Mouse (Mus musculus) testis, adult 2 months (tissue): ENCODE data around the gene Plpp7. TPM values are rescaled to one million over a fixed set of nuclear protein-coding genes. Genes with fewer than 3 reads are reported as not detected.

Source experiments
- H3K27ac ChIP-seq: fragments of 200-500 bp; 2 replicates; pipeline ENCODE4 v1.5.1; 2012; ENCODE audit warnings: low read depth, low read length; ENCODE audit not compliant: control insufficient read depth, insufficient read depth
- H3K27me3 ChIP-seq: fragments of 200-500 bp; 2 replicates; pipeline ENCODE4 v1.6.1; 2012; ENCODE audit warnings: mild to moderate bottlenecking, low read length, moderate library complexity; ENCODE audit not compliant: control insufficient read depth, insufficient read depth
- H3K36me3 ChIP-seq: fragments of 200-500 bp; 2 replicates; pipeline ENCODE4 v1.6.1; 2012; ENCODE audit warnings: mild to moderate bottlenecking, low read length; ENCODE audit not compliant: control insufficient read depth, insufficient read depth
- H3K4me1 ChIP-seq: fragments of 200-500 bp; 2 replicates; pipeline ENCODE4 v1.6.1; 2012; ENCODE audit warnings: low read length; ENCODE audit not compliant: control insufficient read depth, insufficient read depth
- H3K4me3 ChIP-seq: fragments of 200-500 bp; 2 replicates; pipeline ENCODE4 v1.5.1; 2012; ENCODE audit warnings: low read depth, mild to moderate bottlenecking, low read length, moderate library complexity, mixed read lengths; ENCODE audit not compliant: control insufficient read depth
- CTCF ChIP-seq: fragments of 200-500 bp; IDR thresholded peaks from 2 replicates; pipeline ENCODE4 v1.5.1; 2012; ENCODE audit warnings: low read depth, mild to moderate bottlenecking, inconsistent platforms, low read length, moderate library complexity; ENCODE audit not compliant: control insufficient read depth, insufficient read depth, insufficient replicate concordance
- POLR2A ChIP-seq: fragments of 200-500 bp; IDR thresholded peaks from 2 replicates; pipeline ENCODE4 v1.6.1; 2012; ENCODE audit warnings: low read depth, mild to moderate bottlenecking, inconsistent platforms, low read length, moderate library complexity; ENCODE audit not compliant: control insufficient read depth
- polyA plus RNA-seq: library from polyadenylated mRNA; depleted of rRNA; stranded (reverse); fragments of >200 nt; gene quantifications from 2 replicates; pipeline ENCODE4 v1.2.3, GENCODE M21; 2012

The Plpp7 gene
- polyA plus RNA-seq, 1 experiment, result 4.7 TPM

DNA sequence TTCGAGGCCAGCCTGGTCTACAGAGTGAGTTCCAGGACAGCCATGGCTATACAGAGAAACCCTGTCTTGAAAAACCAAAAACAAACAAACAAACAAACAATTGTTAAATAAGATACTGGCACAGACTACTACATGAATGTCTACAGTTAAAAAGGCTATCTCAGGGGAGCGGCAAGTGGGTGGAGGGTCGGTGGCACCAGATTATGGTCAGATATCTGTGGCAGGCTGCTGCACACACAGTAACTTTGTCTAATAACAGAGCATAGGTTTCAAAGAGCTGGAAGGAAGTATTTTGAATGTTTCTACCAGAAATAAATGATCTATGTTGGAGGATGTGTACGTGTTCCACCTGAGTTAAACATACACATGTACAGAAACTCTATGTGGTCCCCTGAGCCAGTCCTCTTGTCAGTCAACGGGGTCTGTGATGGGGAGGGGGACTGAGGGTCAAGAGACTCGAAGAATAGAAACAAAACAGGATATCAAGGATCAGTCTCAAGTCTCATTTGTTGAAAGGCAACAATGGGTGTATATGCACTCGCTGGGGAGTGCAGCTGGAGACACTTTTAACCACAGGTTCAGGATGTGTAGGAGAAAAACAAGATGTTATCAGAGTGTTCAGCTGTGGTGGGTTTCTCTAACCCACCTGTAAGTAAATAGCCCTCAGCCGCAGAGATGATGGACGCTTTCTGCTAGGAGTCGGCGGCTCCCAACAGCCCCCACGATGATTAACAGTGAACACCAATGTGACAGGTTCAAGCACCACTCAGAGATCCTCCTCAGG, 33.4 kb upstream of the Plpp7 start:
- no peaks in the 10 kb centered on the region for H3K27me3 ChIP-seq
- H3K27ac ChIP-seq, result no peak overlapping the region
- no peak overlapping the region for H3K4me3 ChIP-seq
- TF ChIP-seq CTCF (no peak), POLR2A (no peak)
- H3K4me1 ChIP-seq, result no peaks in the 10 kb centered on the region
- H3K36me3 ChIP-seq, result no peaks in the 10 kb centered on the region

DNA sequence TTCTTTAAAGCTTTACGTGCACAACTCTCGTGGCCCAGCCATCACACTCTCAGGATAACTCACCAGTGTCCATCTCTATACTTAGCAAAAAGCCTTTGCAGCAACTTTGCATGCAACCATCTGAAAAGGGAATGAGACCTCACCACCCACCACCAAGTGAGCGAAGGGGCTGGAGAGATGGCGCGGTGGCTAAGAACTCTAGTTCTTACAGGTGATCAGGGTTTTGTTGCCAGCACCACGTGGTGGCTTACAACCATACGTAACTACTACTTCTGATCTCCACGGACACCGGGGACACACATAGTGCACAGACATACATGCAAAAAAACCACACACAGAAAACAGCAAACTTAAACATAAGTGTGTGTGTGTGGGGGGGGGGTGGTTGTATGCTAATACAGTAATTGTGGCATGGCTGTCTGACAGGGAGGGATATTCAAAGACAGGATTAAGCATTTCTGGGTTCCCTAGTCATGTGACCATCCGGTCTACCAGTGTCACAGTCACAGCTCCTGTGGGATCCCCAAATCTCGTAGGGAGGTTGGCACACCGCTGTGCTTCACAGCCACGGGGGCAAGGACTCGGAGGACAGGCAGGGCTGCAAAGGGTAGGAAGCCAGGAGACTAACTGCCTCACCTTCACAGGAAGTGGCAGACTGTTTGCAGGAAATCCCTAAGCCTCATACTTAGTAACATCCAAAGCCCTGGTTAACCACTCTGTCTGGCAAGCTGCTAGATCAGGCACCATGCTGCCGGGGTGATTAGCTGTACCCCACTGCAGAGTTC, 32.5 kb upstream of the Plpp7 start:
- no peaks in the 10 kb centered on the region for H3K4me1 ChIP-seq
- H3K36me3 ChIP-seq, result no peaks in the 10 kb centered on the region
- no peak overlapping the region for H3K27ac ChIP-seq
- TF ChIP-seq CTCF (no peak), POLR2A (no peak)
- no peaks in the 10 kb centered on the region for H3K27me3 ChIP-seq
- no peak overlapping the region for H3K4me3 ChIP-seq

DNA sequence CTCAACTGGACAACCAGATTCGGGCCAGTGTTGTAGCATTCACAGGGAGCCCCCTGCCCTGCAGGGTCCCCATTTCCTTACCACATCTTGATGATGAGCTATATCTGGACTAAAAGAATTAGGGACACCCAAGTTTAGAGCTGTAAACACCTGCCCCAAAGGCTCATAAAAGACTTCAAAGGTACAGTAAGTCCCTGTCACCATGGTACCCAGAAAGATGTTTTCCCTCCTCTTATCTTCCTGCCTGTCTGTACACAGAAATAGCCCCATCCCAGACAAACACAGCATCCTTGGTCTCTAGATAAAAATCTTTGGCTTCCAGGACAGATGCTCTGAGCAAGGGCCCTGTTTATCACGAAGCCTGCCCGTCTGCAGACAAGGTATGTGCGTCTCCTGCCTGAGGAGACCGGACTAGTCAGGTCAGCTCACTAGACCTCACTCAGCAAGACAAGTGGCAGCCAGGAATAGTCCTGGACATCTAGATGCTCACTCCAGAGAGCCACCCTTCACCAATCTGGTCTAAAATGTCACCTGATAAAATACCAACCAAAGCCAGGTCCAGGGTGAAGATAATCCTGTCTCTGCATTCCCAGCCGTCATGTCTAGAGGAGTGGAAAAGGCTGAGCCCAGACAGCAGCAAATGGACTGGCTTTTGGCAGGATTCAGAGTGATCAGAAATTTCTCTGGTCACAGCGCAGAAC, 31.7 kb upstream of the Plpp7 start:
- no peaks in the 10 kb centered on the region for H3K4me1 ChIP-seq
- no peak overlapping the region for H3K27ac ChIP-seq

DNA sequence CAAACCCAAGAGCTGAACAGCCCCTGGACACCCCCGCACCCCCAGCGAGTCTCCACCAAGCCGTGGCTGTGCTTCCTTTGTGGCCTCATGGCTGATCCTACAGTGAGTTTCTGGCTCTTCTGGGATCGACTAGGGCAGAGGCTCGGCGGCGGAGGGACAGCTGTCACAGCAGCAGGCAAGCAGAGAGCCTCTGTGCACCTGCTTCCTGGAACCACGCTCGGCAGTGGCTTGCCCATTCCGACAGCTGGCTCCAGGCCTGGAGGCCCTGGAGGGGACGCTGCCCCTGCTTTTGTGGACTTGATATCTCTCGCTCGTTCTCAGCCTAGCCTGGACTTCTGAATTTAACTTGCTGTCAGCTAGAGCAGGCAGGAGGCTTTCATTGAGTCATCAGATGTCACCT, 30.4 kb upstream of the Plpp7 start:
- TF ChIP-seq CTCF, result no peak
- TF ChIP-seq POLR2A, result no peak
- no peak overlapping the region for H3K4me3 ChIP-seq
- no peaks in the 10 kb centered on the region for H3K36me3 ChIP-seq
- H3K27ac ChIP-seq, result no peak overlapping the region
- H3K27me3 ChIP-seq, result no peaks in the 10 kb centered on the region
- H3K4me1 ChIP-seq, result no peaks in the 10 kb centered on the region

More for the DNA sequence above, 31.7 kb upstream of the Plpp7 start:
- Histone ChIP-seq H3K36me3 (no peaks in the 10 kb centered on the region), H3K4me3 (no peak overlapping the region), H3K27me3 (no peaks in the 10 kb centered on the region)
- TF ChIP-seq CTCF (no peak), POLR2A (no peak)

DNA sequence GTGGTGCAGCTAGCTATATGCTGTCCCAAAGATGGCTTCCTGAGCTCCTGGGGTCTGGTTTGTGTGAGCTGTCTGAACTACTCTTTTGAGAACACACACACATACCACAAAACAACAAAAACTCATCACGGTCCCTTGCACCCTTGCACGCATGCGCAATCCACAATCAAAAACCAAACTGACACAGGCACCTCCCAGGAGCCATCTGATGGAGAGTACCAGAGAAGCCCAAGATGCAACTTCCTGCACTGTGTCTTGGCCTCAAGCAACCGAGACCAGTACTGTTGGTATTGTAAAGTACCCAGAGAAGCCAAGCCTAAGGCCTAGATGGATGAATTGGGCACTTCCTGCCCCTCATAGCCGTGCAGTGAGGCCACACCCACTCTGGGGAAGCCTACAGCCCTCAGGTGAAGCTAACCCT, 29.9 kb upstream of the Plpp7 start:
- no peak overlapping the region for H3K4me3 ChIP-seq
- no peak for TF ChIP-seq CTCF
- TF ChIP-seq POLR2A, result no peak
- no peak overlapping the region for H3K27ac ChIP-seq
- no peaks in the 10 kb centered on the region for H3K36me3 ChIP-seq
- no peaks in the 10 kb centered on the region for H3K4me1 ChIP-seq
- no peaks in the 10 kb centered on the region for H3K27me3 ChIP-seq

DNA sequence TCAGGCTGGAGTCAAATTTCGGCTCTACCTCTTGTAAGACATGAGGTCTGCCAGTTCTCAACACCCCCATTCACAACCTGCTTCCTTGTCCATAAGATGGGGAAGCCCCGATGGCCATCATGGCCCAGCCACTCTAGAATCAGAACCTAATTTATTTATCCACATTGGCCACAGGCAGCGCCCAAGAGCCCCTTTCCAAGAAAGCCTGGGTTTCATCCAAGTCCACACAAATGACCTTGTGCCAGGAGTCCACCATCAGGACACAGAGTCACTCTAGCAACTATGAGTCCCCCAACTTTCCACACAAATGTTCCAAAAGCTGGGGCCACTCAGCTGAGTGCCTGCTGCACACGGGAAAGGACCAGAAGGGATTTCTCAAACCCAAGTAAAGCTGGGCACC, 29.3 kb upstream of the Plpp7 start:
- H3K4me3 ChIP-seq, result no peak overlapping the region
- no peak overlapping the region for H3K27ac ChIP-seq
- no peaks in the 10 kb centered on the region for H3K4me1 ChIP-seq
- no peak for TF ChIP-seq CTCF
- no peak for TF ChIP-seq POLR2A
- H3K36me3 ChIP-seq, result no peaks in the 10 kb centered on the region
- H3K27me3 ChIP-seq, result no peaks in the 10 kb centered on the region
